Mouse (Mus musculus) granulocyte monocyte progenitor cell, adult 5-6 weeks (primary cell): Measurements from ENCODE around the gene Os9. TPM values are rescaled to one million over a fixed set of nuclear protein-coding genes. Genes with fewer than 3 reads are reported as not detected.
"Not testable (repeated sequence)": the region's sequence is repeated elsewhere in the genome, so short reads cannot be mapped to it uniquely, and the experiment has no call there.

Experiments used
- ATAC-seq: replicated peaks from 2 replicates; pipeline ENCODE4 v1.8.0; 2016; ENCODE audit warnings: mild to moderate bottlenecking, moderate TSS enrichment, inconsistent platforms; ENCODE audit not compliant: poor library complexity, severe bottlenecking
- total RNA-seq, 2 experiments: library from RNA; stranded (forward) in 1 of 2; stranded (reverse) in 1 of 2; fragments of 200-712, 200-1000 nt in 1 of 2; fragments of >200 nt in 1 of 2; fragmentation: Nextera tagmentation in 1 of 2; gene quantifications; 2 replicates each; pipeline ENCODE4 v1.2.3; 2014 to 2017

Gene Os9
- total RNA-seq (2014; fragmentation: Nextera tagmentation), result 73.3 and 80.0 TPM in 2 replicates
- 202 and 218 TPM in 2 replicates for total RNA-seq (2017)

DNA sequence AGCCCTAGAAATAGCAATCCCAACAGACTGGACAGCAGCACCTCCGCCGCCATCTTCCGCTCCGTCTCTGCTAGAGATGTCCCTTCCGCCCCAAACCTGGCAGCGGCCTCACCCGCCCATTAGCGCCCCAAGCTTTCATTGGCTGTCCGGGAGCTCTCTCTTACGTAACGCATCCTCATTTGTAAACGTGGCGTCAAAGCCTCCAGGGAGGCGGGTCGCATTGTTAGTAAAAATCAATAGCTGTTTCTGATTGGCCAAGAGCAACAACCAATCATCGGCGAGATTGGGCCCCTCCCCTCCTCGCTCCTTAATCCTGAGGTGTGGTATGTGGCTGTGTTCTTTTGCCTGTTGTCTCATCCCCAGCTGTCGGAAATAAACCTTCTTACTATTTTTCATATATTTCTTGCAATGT lies at the start of gene Os9:
Gene Os9, minus strand, starts transcription at position 66 of the 412 bp plus-strand sequence.
- ATAC-seq, result peak; percentile 93

GRCm38 (mm10) chr10:127170002-127170401 lies 49.1 kb upstream of the Os9 start:
- ATAC-seq, result no peak

- no peak for ATAC-seq
Measured at GRCm38 (mm10) chr10:127167614-127168192, 46.8 kb upstream of the Os9 start.

GRCm38 (mm10) chr10:127166771-127167613 lies 46.1 kb upstream of the Os9 start:
- ATAC-seq, result peak; percentile 13

DNA sequence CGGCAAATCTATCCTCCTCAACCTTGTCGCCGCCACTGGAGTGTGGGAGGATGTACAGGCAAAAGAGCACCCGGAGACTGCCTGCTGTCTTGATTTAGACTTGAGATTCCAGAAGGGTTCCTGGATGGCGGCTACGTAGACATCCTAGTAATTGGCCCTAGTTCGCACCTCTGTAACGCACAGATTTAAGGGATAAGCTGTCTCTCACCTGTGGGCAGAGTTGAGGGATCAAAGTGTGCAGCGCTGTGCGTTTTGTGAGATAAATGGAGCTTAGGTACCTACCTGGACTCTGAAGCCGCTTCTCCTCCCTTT lies 45.4 kb upstream of the Os9 start:
- ATAC-seq, result no peak

DNA sequence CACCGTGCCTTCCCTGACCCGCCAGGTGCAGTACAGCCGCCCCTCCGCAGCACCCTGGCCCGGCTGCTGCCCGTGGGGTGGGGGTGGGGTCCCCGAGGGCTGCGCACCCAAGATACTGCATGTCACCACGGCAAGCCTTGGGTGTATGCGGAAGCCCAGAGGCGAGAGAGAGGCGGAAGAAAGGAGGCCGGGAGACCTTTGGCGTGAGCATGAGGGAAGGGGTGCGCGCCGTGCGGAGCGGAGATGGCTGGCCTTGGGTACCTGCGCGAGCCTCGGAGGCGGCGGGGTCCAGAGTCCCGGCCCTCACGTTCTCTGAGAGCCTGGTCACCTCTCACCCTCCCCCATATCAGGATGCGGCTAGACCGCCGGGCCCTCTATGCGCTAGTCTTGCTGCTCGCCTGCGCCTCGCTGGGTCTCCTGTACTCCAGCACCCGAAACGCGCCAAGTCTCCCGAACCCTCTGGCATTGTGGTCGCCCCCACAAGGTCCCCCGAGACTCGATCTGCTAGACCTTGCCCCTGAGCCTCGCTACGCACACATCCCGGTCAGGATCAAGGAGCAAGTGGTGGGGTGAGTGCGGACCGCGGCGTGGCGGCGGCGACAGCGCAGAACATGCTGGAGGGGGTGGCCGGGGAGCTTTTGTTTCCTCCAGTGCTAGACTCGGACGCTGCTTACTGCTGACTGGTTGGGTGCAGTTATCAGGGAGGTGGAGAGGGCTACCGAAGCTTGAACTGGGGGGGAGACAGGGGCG lies 44.9 kb upstream of the Os9 start:
- peak; percentile 37 for ATAC-seq

- ATAC-seq, result 0 out of 2 replicates have a peak, but pooled peaks have one; percentile 0
Measured at GRCm38 (mm10) chr10:127165354-127165653, 44.4 kb upstream of the Os9 start.

- peak; percentile 58 for ATAC-seq
Measured at GRCm38 (mm10) chr10:127164631-127165353, 43.9 kb upstream of the Os9 start, which contains the start of gene B4galnt1. Gene B4galnt1 (plus strand): TSS chr10:127165225.

GRCm38 (mm10) chr10:127164190-127164589 lies 43.3 kb upstream of the Os9 start:
- no peak for ATAC-seq

DNA sequence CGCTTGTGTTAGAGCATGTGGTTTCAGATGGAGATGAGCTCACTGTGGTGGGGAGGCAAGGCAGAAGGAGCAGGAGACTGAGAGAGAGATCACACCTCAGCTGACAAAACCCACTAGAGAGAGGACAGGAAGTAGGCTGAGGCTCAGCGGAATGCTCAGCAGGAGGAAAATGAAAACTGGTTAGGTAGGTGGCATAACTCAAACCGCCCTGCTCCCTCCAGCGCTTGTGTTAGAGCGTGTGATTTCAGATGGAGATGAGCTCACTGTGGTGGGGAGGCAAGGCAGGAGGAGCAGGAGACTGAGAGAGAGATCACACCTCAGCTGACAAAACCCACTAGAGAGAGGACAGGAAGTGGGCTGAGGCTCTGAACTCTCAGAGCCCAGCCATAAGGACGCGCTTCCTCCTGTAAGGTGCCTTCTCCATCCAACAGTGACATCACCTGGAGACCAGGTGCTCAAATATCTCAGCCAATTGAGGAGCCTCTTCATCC lies 41.9 kb upstream of the Os9 start:
- peak; percentile 40 for ATAC-seq

DNA sequence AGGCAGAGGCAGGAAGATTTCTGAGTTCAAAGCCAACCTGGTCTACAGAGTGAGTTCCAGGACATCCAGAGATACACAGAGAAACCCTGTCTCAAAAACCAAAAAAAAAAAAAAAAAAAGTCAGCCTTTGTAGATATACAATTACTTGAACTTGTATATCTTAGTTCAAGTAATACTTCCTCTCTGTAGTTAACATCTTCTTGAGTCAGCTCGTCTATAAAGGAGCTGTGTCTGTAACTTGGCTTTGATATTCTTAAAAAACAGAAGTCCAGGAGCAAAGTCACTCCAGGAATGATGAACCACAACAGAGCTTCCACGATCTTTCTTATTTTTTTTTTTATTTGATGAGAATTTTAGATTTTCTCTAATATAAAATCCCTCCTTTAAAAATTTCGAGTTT lies 39.8 kb upstream of the Os9 start:
- ATAC-seq, result no peak

DNA sequence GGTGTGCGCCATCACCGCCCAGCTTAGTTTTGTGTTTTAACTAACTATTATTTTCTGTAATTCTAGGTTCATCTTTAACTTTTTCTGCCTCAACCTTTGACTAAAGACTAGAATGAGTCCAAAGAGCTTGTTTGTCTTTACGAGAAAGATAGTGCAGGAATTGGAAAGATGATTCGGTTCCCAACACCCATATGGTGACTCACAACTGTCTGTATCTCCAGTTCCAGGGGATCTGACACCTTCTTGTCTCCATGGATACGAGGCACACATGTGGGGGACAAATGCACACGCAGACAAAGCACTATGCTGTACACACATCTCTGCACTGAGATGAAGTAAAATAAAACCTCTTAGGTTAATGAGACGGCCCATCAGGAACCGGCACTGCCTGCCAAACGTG lies 39.1 kb upstream of the Os9 start:
- no peak for ATAC-seq

DNA sequence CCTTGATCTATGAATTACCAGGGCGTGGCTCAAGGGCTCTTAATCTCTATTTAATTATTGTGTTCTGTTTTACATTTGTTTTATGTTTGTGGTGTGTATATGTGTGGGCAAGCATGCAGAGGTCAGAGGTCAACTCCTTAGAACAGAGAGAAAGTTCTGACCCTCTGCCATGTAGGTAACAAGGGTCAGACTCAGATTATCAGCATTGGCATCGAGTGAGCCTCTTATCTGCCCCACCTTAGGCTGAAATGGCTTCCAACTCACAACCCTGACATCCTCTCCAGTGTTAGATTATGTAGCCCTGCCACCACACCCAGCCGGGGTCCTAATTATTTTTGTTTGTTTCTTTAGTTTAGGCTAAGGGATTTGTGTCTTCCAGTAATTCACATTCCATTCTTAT lies 37.5 kb upstream of the Os9 start:
- ATAC-seq, result no peak

GRCm38 (mm10) chr10:127156511-127156910 lies 35.6 kb upstream of the Os9 start:
- ATAC-seq, result no peak

- ATAC-seq, result no peak
Measured at GRCm38 (mm10) chr10:127156089-127156488, 35.2 kb upstream of the Os9 start.

GRCm38 (mm10) chr10:127154652-127155051 lies 33.7 kb upstream of the Os9 start:
- no peak for ATAC-seq

DNA sequence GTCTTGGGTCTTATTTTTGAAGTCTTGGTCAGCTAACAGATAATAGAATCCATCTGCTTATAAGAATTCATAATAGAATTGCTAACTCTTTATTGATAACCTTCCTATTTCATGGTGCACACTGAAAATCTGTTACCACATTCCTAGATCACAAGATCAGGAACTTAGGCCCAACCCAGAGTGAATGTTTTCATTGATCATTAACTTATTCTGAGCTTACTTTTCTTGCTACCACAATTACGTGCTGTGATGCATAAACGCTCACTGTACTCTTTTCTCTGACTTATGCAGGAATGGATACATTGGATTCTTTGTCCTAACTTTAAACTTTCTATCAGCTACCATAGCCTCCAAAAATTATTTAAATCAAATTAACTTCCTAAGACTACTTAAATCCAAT lies 33.3 kb upstream of the Os9 start:
- ATAC-seq, result no peak

- ATAC-seq, result peak; percentile 64
Measured at GRCm38 (mm10) chr10:127153323-127153722, 32.4 kb upstream of the Os9 start.

DNA sequence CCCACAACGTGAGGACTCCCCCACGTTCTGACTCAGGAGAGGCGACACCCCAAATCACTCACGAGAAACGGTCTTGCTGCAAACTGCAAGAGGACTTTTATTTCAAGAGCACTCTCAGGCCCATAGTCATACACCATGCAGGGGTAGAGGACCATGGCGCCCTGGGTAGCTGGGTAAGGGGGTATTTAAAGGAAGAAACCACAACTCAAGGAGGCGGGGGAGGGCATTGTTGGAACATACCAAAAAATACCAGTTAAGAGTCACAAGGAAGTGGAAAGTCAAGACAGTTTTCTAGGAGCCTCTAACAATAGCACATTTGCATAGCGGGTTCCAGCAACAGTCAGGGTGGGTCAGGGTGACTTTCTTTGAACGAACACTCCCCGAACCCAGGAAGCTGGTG lies 31.6 kb upstream of the Os9 start:
- ATAC-seq, result not testable (repeated sequence)

- not testable (repeated sequence) for ATAC-seq
Measured at GRCm38 (mm10) chr10:127151233-127151632, 30.3 kb upstream of the Os9 start.
